Mouse (Mus musculus): Measurements from ENCODE around the gene Hnrnph2.

The Hnrnph2 gene

GRCm38 (mm10) chrX:134600659-134601379 lies at the start of gene Hnrnph2, which contains the start of gene Gla:
Gene Hnrnph2, plus strand, starts transcription at chrX:134601179.
Gene Gla, minus strand, starts transcription at chrX:134601125.
- peak; percentile 93 for DNase-seq

DNA sequence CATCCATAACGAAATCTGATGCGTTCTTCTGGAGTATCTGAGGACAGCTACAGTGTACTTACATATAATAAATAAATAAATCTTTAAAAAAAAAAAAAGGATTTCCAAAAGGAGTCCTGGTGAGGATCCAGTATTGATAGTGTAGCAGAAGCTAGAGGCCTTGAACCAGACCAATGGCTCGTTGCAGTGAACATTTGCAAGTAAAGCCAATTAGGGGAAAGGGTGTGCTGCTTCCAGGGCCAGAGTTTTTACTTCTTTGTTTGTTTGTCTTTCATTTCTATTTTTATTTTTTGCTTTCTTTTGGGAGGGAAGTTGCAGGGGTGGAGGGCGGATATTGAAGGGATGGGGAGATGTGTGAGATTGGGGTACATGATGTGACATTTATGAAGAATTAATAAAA lies 47.7 kb upstream of the Hnrnph2 start:
- DNase-seq, result no peak

DNA sequence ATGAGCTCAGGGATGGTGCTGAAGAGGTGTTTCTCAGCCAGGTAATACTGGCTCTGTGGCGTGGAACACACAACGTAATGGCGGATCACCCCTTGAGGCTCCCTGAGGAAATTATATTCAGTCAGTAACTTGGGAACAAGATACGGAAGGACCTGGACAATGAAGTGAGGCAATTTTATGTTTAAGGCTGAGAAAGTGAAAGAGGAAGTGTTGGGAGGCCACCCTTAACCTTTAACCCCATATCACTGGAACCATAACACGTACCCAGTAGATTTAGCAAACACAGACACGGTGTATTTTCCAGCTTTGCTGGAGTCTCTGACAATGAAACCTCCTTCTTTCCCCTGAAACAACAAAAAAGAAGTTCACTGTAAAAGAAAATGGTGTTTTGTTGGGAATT lies 46.6 kb upstream of the Hnrnph2 start:
- no peak for DNase-seq

DNA sequence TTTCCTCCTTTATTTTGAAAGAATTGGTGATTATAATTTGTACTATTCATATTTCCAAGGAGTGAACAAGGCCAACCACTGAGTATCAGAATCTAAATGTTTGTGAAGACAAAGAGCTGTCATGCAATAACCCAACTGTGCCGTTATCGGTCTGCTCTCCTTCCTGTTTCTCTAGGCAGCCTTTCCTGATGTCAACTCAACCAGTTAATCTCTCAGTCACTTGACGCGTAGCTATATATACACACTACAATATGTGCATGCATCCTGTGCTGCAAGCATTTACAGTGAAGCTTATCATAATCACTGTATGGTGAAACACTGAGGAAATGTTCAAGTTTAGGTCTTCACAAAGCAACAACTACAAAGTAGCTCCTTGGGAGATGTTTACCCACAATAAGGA lies 36.7 kb upstream of the Hnrnph2 start:
- DNase-seq, result no peak

- DNase-seq, result no peak
Measured at GRCm38 (mm10) chrX:134566536-134567222, 34.3 kb upstream of the Hnrnph2 start.

GRCm38 (mm10) chrX:134577896-134578295 lies 23.1 kb upstream of the Hnrnph2 start:
- no peak for DNase-seq

DNA sequence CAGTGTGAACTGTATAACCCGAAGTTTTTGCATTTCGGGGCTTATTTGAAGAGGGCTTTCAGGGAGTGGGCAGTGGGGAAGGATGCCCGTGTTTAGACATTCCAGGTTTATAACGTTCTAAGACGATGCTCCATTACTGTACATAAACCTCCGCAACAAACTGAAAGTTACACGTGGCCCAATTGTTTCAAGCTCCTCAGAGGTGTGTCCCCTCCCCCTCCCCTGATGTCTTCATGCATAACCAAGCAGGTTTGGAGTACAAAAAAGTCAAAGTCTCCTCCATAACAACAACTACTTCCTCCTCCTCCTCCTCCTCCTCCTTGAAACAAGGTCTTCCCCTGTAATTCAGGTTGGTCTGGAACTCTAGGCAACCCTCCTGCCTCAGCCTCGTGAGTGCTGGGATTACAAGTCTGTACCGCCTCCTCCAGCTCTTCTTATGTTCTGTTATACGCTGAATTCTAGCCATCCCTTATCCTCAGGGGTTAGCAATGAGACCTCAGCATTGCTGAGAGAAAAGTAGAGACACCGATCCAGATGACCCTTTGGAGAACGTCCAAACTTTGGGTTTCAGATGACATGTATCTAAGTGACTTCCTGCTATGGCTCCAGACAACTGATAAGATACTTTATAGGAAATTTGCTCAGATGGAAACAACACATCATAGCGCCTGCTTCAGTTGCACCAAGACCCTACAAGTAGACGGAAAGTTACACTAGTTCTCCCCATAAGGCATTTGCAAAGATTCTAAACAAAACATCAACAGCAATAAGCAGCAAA lies 20.3 kb upstream of the Hnrnph2 start:
- no peak for DNase-seq

GRCm38 (mm10) chrX:134582270-134582669 lies 18.7 kb upstream of the Hnrnph2 start:
- DNase-seq, result no peak

DNA sequence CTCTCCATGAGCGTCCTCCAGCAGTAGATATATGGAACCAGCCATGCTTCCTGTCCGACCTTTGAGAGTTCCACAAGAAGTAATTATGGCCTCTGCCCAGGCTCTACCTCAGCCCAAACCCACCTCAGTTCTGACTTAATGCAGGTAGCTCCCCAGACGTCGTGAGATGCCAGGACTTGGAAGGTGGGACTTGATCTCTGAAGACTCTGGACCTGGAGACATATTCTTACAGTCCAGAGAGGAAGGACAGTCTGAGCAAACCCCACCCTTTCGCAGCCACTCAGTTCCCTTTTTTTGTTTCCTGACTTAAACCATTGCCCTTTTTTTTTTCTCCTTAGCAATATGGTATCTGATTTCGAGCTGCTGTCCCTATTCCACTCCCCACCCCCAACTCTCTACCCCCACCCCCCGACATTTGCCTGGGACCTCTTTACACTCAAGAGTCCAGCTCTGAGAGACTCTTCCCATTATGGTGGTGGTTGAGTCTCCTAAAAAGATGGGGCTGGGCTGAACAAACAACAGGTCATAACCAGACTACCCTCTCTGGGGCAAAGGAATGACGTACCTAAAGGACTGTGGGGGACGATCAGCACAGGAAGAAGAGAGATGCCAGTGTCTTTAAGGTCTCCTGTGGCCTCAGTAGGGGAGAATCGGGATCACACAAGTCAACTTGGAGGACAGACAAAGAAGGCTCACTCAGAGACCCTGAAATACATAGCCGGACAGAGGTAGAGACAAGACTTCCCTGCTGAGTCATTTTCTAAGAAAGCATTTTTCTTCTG lies 17.9 kb upstream of the Hnrnph2 start, which contains the start of gene Btk:
Btk (minus strand) TSS at position 683 of the 782 bp plus-strand sequence.
- DNase-seq, result no peak

- DNase-seq, result peak; percentile 88
Measured at GRCm38 (mm10) chrX:134585103-134586002, 15.6 kb upstream of the Hnrnph2 start, which contains the start of gene Rpl36a. Gene Rpl36a, plus strand, starts transcription at chrX:134585654.

GRCm38 (mm10) chrX:134586447-134586846 lies 14.5 kb upstream of the Hnrnph2 start:
- DNase-seq, result no peak

- DNase-seq, result no peak
Measured at GRCm38 (mm10) chrX:134588261-134588660, 12.7 kb upstream of the Hnrnph2 start.

DNA sequence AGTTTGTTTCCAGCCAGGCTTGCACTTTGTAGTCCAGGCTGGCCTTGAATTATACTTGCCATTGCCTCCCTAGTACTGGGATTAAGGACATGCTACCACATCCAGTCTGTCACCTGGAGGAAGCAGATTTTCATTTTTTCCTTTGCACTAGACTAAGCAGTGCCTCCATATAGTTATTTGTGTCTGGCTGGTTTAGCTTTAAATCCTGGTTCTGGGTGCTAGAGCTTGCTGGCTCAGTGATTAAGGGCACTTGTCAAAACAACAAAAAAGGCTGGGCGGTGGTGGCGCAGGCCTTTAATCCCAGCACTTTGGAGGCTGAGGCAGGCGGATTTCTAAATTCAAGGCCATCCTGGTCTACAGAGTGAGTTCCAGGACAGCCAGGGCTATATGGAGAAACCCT lies 12.0 kb upstream of the Hnrnph2 start:
- DNase-seq, result no peak

DNA sequence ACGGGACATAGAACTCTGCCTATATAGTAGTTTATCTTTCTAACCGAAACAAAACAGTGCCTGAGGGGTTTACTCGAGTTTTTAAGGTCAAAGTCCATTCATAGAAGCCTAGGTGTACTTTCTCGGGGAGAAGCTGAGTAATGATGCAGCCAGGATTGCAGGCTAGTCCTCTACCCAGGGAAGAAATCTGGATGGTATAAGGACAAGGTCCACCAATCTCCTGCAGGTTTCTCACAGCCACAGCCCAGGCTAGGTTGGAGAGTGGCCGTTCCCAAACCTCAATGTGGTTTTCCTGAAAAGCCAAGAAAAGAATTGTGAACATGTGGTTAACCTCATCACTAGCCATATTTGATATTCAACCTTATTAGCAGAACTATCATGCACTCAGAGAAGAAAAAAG lies 11.1 kb upstream of the Hnrnph2 start:
- DNase-seq, result no peak

DNA sequence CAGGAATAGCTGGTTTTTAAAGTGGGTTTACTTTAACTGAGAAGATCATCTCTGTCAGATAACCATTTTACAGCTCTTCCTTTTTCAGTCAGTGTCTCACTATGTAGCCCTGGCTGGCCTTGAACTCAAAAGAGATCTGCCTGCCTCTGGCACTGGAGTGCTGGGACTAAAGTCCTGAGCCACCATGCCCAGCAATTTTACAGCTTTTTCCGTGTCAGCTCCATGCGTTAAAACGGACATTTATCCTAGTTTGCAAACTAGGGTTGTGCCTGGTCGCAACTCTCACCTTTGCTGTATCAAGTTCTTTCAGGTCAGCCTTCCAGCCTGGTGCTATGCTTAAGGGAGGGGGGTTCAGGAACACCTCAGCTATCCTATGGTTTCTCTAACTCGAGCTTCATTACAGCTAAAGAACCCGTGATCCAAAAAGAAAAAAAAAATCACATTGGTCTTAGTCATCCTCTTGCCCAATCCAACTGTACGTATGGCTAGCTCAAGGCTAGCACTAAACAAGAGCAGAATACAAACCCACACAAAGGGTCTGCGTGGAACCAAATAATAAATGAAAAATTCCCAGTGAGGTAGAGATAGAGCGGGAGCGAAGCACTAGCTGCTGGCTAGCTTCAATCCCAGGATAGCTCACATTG lies 935 bp upstream of the Hnrnph2 start:
- no peak for DNase-seq

GRCm38 (mm10) chrX:134601380-134602120 lies 571 bp downstream of the Hnrnph2 start:
- DNase-seq, result no peak

DNA sequence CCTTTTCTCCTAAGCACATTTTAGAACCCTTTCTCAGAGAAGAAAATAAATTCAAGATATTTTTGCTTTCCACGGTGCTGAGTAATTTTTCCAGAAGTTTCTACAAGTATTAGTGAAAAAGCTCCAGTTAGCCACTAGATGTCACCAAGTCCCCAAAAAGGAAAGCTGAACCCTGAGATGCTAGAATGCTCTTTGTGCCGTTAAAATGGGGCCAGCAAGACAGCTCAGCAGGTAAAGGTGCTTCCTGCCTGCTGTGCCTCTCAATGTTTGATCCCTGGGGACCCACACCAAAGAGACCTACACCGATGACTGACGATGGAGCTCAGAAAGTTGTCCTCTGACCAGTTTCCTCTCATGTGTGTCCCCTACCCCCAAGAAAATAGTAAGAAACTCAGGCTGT lies 8.5 kb downstream of the Hnrnph2 start:
- no peak for DNase-seq

DNA sequence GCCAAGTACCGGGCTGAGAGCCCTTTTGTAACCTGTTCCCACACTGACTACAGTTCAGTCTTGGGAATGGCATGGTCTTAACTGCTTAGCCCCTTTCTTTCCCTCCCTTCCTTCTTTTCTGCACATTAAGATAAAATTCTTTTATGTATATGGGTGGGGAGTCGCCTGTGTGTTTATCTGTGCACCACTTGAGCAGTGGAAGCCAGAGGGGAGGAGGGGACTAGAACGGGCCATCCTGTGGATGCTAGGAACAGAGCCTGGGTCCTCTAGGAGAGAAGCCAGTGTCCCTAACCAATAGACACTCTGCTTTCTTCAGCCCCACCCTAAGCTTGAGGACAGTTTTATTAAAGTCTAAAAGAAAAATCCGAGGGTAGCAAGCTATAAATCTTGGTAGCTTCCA lies 10.0 kb downstream of the Hnrnph2 start:
- no peak for DNase-seq

GRCm38 (mm10) chrX:134612285-134612959 lies 11.4 kb downstream of the Hnrnph2 start:
- peak; percentile 14 for DNase-seq

- DNase-seq, result no peak
Measured at GRCm38 (mm10) chrX:134614306-134614705, 13.3 kb downstream of the Hnrnph2 start.
